In the genomic region with DNA sequence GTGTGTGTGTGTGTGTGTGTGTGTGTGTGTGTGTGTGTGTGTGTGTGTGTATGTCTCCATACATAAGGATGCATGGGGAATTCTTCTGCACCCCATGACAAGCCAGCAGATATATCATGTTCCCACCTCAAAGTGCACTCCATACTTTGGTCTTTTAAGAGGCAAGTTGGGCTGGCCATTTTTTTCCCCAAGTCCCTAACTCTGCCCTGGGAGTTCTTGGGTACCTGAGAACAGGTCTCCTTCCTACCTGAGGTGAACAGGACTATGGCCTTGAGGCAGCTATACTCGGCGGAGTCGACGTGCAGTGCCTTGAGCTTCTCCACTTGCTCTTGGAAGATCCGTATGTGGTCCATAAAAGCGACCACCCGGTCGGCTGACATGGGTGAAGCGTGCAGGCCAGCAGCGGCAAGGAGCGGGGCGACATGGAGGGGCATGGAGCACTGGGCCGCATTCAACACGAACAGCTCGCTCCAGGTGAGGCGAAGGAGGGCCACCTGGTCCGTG, we compare ENCODE assay signal across 8 mouse cellular contexts. TPM values are rescaled to one million over a fixed set of nuclear protein-coding genes. Genes with fewer than 3 reads are reported as not detected.
DNase-seq lines count a peak whose midpoint lies in the region; ATAC-seq and TF ChIP-seq lines count a peak whose summit lies in the region.

No protein-coding gene starts in this region.

- H3K27me3 ChIP-seq in lung, postnatal 0 days (replicated peaks; ENCODE audit: insufficient read depth, low read length) = no peaks in the 10 kb centered on the region
- H3K27me3 ChIP-seq in limb, embryonic 10.5 days (ENCODE audit: low read depth, poor library complexity, severe bottlenecking) = peaks cover 2% of the 10 kb centered on the region; the same call in 1 of the 2 replicates
- H3K27me3 ChIP-seq in neural tube, embryonic 15.5 days (replicated peaks) = no peaks in the 10 kb centered on the region

- 0 out of 2 replicates have a peak, but pooled peaks cover 5% of the 10 kb centered on the region for H3K36me3 ChIP-seq in lung, postnatal 0 days (ENCODE audit: insufficient read depth, low read length)
- peaks cover 46% of the 10 kb centered on the region for H3K36me3 ChIP-seq in limb, embryonic 10.5 days
- H3K36me3 ChIP-seq in neural tube, embryonic 15.5 days = no peaks in the 10 kb centered on the region

- DNase-seq in adrenal gland, adult 2 months = peak; percentile 60
- no peak for DNase-seq in adrenal gland, postnatal 14 days
- peak; percentile 31 for DNase-seq in lung, postnatal 0 days (ENCODE audit: low spot score)
- DNase-seq in lung, postnatal 14 days = no peak
- DNase-seq in limb, embryonic 10.5 days (ENCODE audit: low spot score) = peak; percentile 34
- no peak for DNase-seq in cerebellum, adult 11 months
- no peak for DNase-seq in left cerebral cortex, adult 8-10 months (ENCODE audit: low spot score in 2 of 2)

- WGBS in lung, postnatal 0 days = 5% methylated on average over 17 of the region's 17 CpGs
- 2% methylated on average over 17 of the region's 17 CpGs for WGBS in limb, embryonic 10.5 days
- 4% methylated on average over 17 of the region's 17 CpGs for WGBS in neural tube, embryonic 15.5 days

- H3K4me3 ChIP-seq in lung, postnatal 0 days (ENCODE audit: low read depth, low read length) = peak overlapping the region; percentile 88
- peak overlapping the region; percentile 92 for H3K4me3 ChIP-seq in limb, embryonic 10.5 days
- H3K4me3 ChIP-seq in neural tube, embryonic 15.5 days (replicated peaks) = peak overlapping the region; percentile 63

- H3K4me1 ChIP-seq in lung, postnatal 0 days (ENCODE audit: insufficient read depth, low read depth, low read length) = peaks cover 7% of the 10 kb centered on the region; the same call in 1 of the 2 replicates
- H3K4me1 ChIP-seq in limb, embryonic 10.5 days = peaks cover 59% of the 10 kb centered on the region
- peaks cover 34% of the 10 kb centered on the region for H3K4me1 ChIP-seq in neural tube, embryonic 15.5 days

- TF ChIP-seq EP300 in lung, postnatal 0 days (IDR thresholded peaks at IDR 0.05) = no peak

- TF ChIP-seq CTCF in lung, postnatal 0 days (IDR thresholded peaks at IDR 0.05) = no peak

- peak overlapping the region; percentile 89 for H3K4me2 ChIP-seq in lung, postnatal 0 days (replicated peaks; ENCODE audit: low read depth, low read length)
- H3K4me2 ChIP-seq in neural tube, embryonic 15.5 days = peak overlapping the region; percentile 96

- no peaks in the 10 kb centered on the region for H3K9me3 ChIP-seq in lung, postnatal 0 days (ENCODE audit: low read length)
- no peaks in the 10 kb centered on the region for H3K9me3 ChIP-seq in limb, embryonic 10.5 days (replicated peaks)
- H3K9me3 ChIP-seq in neural tube, embryonic 15.5 days (replicated peaks) = no peaks in the 10 kb centered on the region

- H3K9ac ChIP-seq in lung, postnatal 0 days (replicated peaks; ENCODE audit: low read depth) = peak overlapping the region; percentile 98
- peak overlapping the region; percentile 71 for H3K9ac ChIP-seq in neural tube, embryonic 15.5 days (replicated peaks)

- peak overlapping the region; percentile 97 for H3K27ac ChIP-seq in lung, postnatal 0 days (ENCODE audit: low read length)
- peak overlapping the region; percentile 100 for H3K27ac ChIP-seq in limb, embryonic 10.5 days
- peak overlapping the region; percentile 97 for H3K27ac ChIP-seq in neural tube, embryonic 15.5 days (replicated peaks)

- ATAC-seq in lung, postnatal 0 days = no peak
- ATAC-seq in neural tube, embryonic 15.5 days (ENCODE audit: low FRiP score) = no peak

RNA-seq across cellular contexts. Expression of a gene that starts 9.0 kb away (rescaled TPM):
- 100 to 1,000 TPM; 109 to 132 TPM for total RNA-seq in adrenal gland, adult 2 months (2021)
- polyA plus RNA-seq in adrenal gland, adult 2 months (2012; rRNA removed) = 401 and 472 TPM in 2 replicates
- total RNA-seq in adrenal gland, postnatal 14 days (2021) = 91.5 and 106 TPM in 2 replicates
- 72.7 and 89.1 TPM in 2 replicates for polyA plus RNA-seq in lung, postnatal 0 days (2015; fragmentation: Nextera tagmentation; extraction: Ambion mirVana)
- 48.0 and 56.8 TPM in 2 replicates for polyA plus RNA-seq in limb, embryonic 10.5 days (2016; fragmentation: Nextera tagmentation; extraction: Ambion mirVana)
- 60.3 and 62.5 TPM in 2 replicates for polyA plus RNA-seq in neural tube, embryonic 15.5 days (2015; fragmentation: Nextera tagmentation; extraction: Ambion mirVana)
- total RNA-seq in left cerebral cortex, adult 8-10 months (2022) = 10 to 100 TPM; 20.1 to 32.6 (median 27.2) TPM

Comparison
In these comparisons a context has a peak if more than half of its experiments do, and no peak if none do; other contexts are left out.
1. DNase-seq: peak in adrenal gland, adult 2 months (single experiment), lung, postnatal 0 days (single experiment) and limb, embryonic 10.5 days (single experiment); none in adrenal gland, postnatal 14 days (single experiment), lung, postnatal 14 days (single experiment), cerebellum, adult 11 months (single experiment) and left cerebral cortex, adult 8-10 months (0 of 2).
2. Peak in every context shown above with its lines, with median percentiles within 50 percentile points of each other: H3K27ac ChIP-seq and H3K4me3 ChIP-seq.